Mouse (Mus musculus) right cerebral cortex, postnatal 25 days (tissue): Measurements from ENCODE around the gene Stk11.

Experiments
- DNase-seq: peaks from one replicate; pipeline ENCODE4 v3.0.0; 2022

Stk11 gene

GRCm38 (mm10) chr10:80131952-80132350 lies 16.3 kb downstream of the Stk11 start:
- DNase-seq, result no peak

GRCm38 (mm10) chr10:80133226-80133849 lies 17.7 kb downstream of the Stk11 start:
- no peak for DNase-seq

- DNase-seq, result no peak
These were observed 18.8 kb downstream of the Stk11 start for GRCm38 (mm10) chr10:80134421-80134820.

- DNase-seq, result no peak
These were observed 19.6 kb downstream of the Stk11 start for GRCm38 (mm10) chr10:80135161-80135560.

- no peak for DNase-seq
These were observed 20.0 kb downstream of the Stk11 start for GRCm38 (mm10) chr10:80135641-80136040.

- no peak for DNase-seq
These were observed 20.8 kb downstream of the Stk11 start for GRCm38 (mm10) chr10:80136179-80136951.

- DNase-seq, result no peak
These were observed 21.5 kb downstream of the Stk11 start for GRCm38 (mm10) chr10:80136952-80137625.

GRCm38 (mm10) chr10:80137626-80138552 lies 22.3 kb downstream of the Stk11 start:
- DNase-seq, result no peak

GRCm38 (mm10) chr10:80138553-80139438 lies 23.2 kb downstream of the Stk11 start, which contains the start of gene Atp5d:
Gene Atp5d, plus strand, starts transcription at chr10:80138632.
- peak; percentile 86 for DNase-seq

- no peak for DNase-seq
These were observed 23.8 kb downstream of the Stk11 start for GRCm38 (mm10) chr10:80139439-80139775.

GRCm38 (mm10) chr10:80139975-80140665 lies 24.5 kb downstream of the Stk11 start:
- DNase-seq, result no peak

- DNase-seq, result no peak
These were observed 25.0 kb downstream of the Stk11 start, which contains the start of gene Cbarp for GRCm38 (mm10) chr10:80140666-80141035. Gene Cbarp, minus strand, starts transcription at chr10:80140835.

- peak; percentile 98 for DNase-seq
These were observed 25.6 kb downstream of the Stk11 start for GRCm38 (mm10) chr10:80141243-80141642.

GRCm38 (mm10) chr10:80141786-80142529 lies 26.4 kb downstream of the Stk11 start:
- peak; percentile 92 for DNase-seq

- no peak for DNase-seq
These were observed 26.9 kb downstream of the Stk11 start for GRCm38 (mm10) chr10:80142530-80142925.

GRCm38 (mm10) chr10:80143664-80144063 lies 28.1 kb downstream of the Stk11 start:
- no peak for DNase-seq

GRCm38 (mm10) chr10:80144159-80144558 lies 28.6 kb downstream of the Stk11 start:
- no peak for DNase-seq

GRCm38 (mm10) chr10:80144864-80145838 lies 29.5 kb downstream of the Stk11 start:
- no peak for DNase-seq

- DNase-seq, result no peak
These were observed 30.3 kb downstream of the Stk11 start for GRCm38 (mm10) chr10:80145896-80146295.
